Mouse (Mus musculus) left cerebral cortex, postnatal 25 days (tissue): ENCODE data around the gene Cd28. TPM values are rescaled to one million over a fixed set of nuclear protein-coding genes. Genes with fewer than 3 reads are reported as not detected.

Source experiments
- DNase-seq, 2 experiments: peaks; one replicate each; pipeline ENCODE4 v3.0.0; 2022; ENCODE audit warnings: low spot score in 2 of 2, mixed read lengths in 1 of 2
- intact Hi-C: fragments of 180-260 bp; cut with DNase I; formaldehyde crosslinking; loops from one replicate; pipeline ENCODE4 v1.15.1; 2025
- total RNA-seq, 2 experiments: library from RNA; stranded (reverse); gene quantifications; 2 replicates each; pipeline ENCODE4 v1.2.3; 2021

The Cd28 gene
- total RNA-seq, 2 experiments from 2014 or later, result 0.09 to 0.37 TPM

- intact Hi-C loops, result loop anchor here (10.0 kb wide), 1 partner anchor 97 kb away; no protein-coding TSS in a partner anchor
- DNase-seq, result no peak
These were observed 31.7 kb downstream of the Cd28 start for GRCm38 (mm10) chr1:60748286-60748685.

- no peak for DNase-seq
- intact Hi-C loops, result loop anchor here (10.0 kb wide), 1 partner anchor 96 kb away; no protein-coding TSS in a partner anchor
These were observed 32.3 kb downstream of the Cd28 start for GRCm38 (mm10) chr1:60748936-60749335.

- no peak for DNase-seq
- intact Hi-C loops, result loop anchor here (10.0 kb wide), 1 partner anchor 95 kb away; no protein-coding TSS in a partner anchor
These were observed 32.8 kb downstream of the Cd28 start for GRCm38 (mm10) chr1:60749346-60749840.

- no peak for DNase-seq
- intact Hi-C loops, result no loop called here
These were observed 33.7 kb downstream of the Cd28 start for GRCm38 (mm10) chr1:60750201-60750765.

- DNase-seq, result no peak
- intact Hi-C loops, result no loop called here
These were observed 34.4 kb downstream of the Cd28 start for GRCm38 (mm10) chr1:60751011-60751410.

GRCm38 (mm10) chr1:60752986-60753385 is 36.4 kb downstream of the Cd28 start:
- no peak for DNase-seq
- intact Hi-C loops, result no loop called here

GRCm38 (mm10) chr1:60753981-60754380 is 37.4 kb downstream of the Cd28 start:
- DNase-seq, result no peak
- intact Hi-C loops, result no loop called here

- intact Hi-C loops, result no loop called here
- DNase-seq, result no peak
These were observed 39.0 kb downstream of the Cd28 start for GRCm38 (mm10) chr1:60755391-60756243.

GRCm38 (mm10) chr1:60757631-60758030 is 41.0 kb downstream of the Cd28 start:
- DNase-seq, result no peak
- intact Hi-C loops, result no loop called here

GRCm38 (mm10) chr1:60758226-60758625 is 41.6 kb downstream of the Cd28 start:
- DNase-seq, result no peak
- intact Hi-C loops, result no loop called here

- intact Hi-C loops, result no loop called here
- no peak for DNase-seq
These were observed 43.1 kb downstream of the Cd28 start for GRCm38 (mm10) chr1:60759563-60760335.

GRCm38 (mm10) chr1:60760475-60760874 is 43.9 kb downstream of the Cd28 start:
- no peak for DNase-seq
- intact Hi-C loops, result no loop called here

GRCm38 (mm10) chr1:60761528-60762171 is 45.0 kb downstream of the Cd28 start:
- no peak for DNase-seq
- intact Hi-C loops, result no loop called here

GRCm38 (mm10) chr1:60762451-60762850 is 45.9 kb downstream of the Cd28 start:
- intact Hi-C loops, result no loop called here
- no peak for DNase-seq

- no peak for DNase-seq
- intact Hi-C loops, result no loop called here
These were observed 46.3 kb downstream of the Cd28 start for GRCm38 (mm10) chr1:60762916-60763315.

GRCm38 (mm10) chr1:60771771-60772170 is 55.2 kb downstream of the Cd28 start:
- no peak for DNase-seq
- intact Hi-C loops, result no loop called here

- intact Hi-C loops, result no loop called here
These were observed 56.6 kb downstream of the Cd28 start for GRCm38 (mm10) chr1:60773231-60773630.

GRCm38 (mm10) chr1:60776166-60776565 is 59.6 kb downstream of the Cd28 start:
- intact Hi-C loops, result no loop called here
- DNase-seq, result no peak

More at GRCm38 (mm10) chr1:60773231-60773630, 56.6 kb downstream of the Cd28 start:
- no peak for DNase-seq

- intact Hi-C loops, result no loop called here
- DNase-seq, result no peak
These were observed 60.3 kb downstream of the Cd28 start for GRCm38 (mm10) chr1:60776906-60777305.
